Mouse (Mus musculus): Measurements from ENCODE around the gene 3110082J24Rik. TPM values are rescaled to one million over a fixed set of nuclear protein-coding genes. Genes with fewer than 3 reads are reported as not detected.
A peak's percentile ranks its signal among the peaks of the same experiment; 100 is the strongest.

Gene 3110082J24Rik
- total RNA-seq, 2 experiments from 2014 or later, result not detected

DNA sequence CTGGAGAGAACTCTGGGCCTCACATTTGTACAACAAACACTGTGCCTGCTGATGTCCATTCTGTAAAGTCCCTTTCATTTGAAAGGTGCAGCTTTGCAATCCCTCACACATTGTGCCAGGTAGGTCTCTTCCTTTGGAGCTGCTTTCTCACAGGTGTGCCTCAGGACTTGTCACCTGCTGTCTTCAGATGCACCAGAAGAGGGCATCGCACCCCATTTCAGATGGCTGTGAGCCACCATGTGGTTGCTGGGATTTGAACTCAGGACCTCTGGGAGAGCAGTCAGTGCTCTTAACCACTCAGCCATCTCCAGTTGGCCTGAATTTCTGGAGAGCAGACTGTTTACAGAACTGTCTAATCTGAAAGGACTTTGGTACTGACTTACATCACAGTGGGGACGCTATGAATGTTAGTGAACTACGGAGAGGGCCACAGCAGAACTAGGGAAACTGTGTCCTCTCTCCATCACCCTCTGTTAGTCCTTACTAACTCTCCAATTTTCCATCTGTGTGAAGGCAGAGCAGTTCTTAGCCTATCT is 6.7 kb upstream of the 3110082J24Rik start:
- intact Hi-C loops (cut with DNase I), result loop anchor here (10.0 kb wide), 1 partner anchor 288 kb away; no protein-coding TSS in a partner anchor
- no peak for DNase-seq
- no peak overlapping the region for H3K4me3 ChIP-seq
- no peak overlapping the region for H3K27ac ChIP-seq
- TF ChIP-seq CTCF (IDR thresholded peaks at IDR 0.05), result peak; percentile 11; the same call in 1 of the 2 replicates

- TF ChIP-seq CTCF (IDR thresholded peaks at IDR 0.05), result no peak
- no peak overlapping the region for H3K4me3 ChIP-seq
- intact Hi-C loops (cut with DNase I), result loop anchor here (10.0 kb wide), 1 partner anchor 287 kb away; no protein-coding TSS in a partner anchor
- no peak overlapping the region for H3K27ac ChIP-seq
- DNase-seq, result no peak
These were observed 5.9 kb upstream of the 3110082J24Rik start for GRCm38 (mm10) chr5:30111771-30112170.

- no peak for DNase-seq
- Histone ChIP-seq H3K27ac (no peak overlapping the region), H3K4me3 (peak overlapping the region; percentile 54)
- intact Hi-C loops (cut with DNase I), result loop anchor here (10.0 kb wide), 1 partner anchor 286 kb away; no protein-coding TSS in a partner anchor
- no peak; the same call in 1 of the 2 replicates for TF ChIP-seq CTCF (IDR thresholded peaks at IDR 0.05)
These were observed 5.2 kb upstream of the 3110082J24Rik start for GRCm38 (mm10) chr5:30111126-30111525.

DNA sequence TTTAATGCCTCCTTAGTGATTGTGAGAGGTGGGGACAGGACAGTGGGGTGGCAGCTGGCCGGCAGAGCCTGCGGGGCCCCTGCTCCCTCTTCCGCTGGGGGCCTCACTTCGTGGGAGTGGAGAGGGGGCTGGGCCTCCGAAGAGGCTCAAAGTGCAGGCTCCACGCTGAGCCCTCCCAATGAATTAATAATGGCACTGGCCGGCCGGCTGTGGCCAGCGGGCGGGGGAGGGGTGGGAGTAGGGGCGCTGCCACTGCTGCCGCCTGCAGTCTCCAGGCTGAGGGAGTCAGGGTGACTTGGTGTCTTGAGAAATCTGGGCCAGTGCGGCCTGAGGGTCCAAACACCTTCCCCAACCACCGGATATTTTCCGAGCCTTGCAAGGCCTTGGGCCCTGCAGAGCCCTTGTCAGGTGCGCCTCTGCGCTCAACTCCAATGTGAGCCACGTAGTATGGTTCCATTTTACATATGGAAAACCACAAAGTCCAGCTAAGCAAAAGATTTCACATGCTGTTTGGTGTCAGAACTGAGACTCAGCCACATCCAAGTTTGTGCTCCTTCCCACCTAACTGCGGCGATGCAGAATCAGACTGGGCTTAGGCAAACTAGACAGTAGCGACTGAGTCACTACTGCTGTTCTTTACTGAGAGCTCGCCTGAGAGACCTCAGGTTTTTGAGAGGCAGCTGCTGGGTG is 4.6 kb upstream of the 3110082J24Rik start:
- Histone ChIP-seq H3K27ac (no peak overlapping the region), H3K4me3 (peak overlapping the region; percentile 54)
- intact Hi-C loops (cut with DNase I), result loop anchor here (10.0 kb wide), 1 partner anchor 286 kb away; no protein-coding TSS in a partner anchor
- DNase-seq, result no peak
- TF ChIP-seq CTCF (IDR thresholded peaks at IDR 0.05), result no peak

DNA sequence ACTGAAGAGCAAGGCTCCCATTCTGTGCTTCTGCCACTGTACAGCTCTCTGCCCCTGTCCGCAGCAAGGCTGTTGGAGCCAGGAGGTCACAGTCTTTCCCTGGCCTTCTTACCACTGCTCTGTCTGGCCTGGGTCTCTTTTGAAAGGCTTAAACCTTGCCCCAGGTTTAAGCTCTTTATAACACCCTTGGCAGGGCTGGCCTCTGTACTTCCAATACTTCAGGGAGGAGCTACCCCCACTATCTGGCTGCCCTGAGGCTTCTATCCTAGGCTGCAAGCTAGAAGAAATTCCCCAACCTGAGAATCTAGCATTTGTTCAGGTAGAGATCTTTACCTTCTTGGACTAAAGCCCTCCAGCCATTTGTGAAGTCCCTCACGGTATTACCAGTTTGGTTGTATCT is 4.0 kb upstream of the 3110082J24Rik start:
- no peak overlapping the region for H3K4me3 ChIP-seq
- H3K27ac ChIP-seq, result no peak overlapping the region
- TF ChIP-seq CTCF (IDR thresholded peaks at IDR 0.05), result no peak
- intact Hi-C loops (cut with DNase I), result loop anchor here (10.0 kb wide), 1 partner anchor 285 kb away; no protein-coding TSS in a partner anchor
- DNase-seq, result no peak

- no peak overlapping the region for H3K27ac ChIP-seq
- TF ChIP-seq CTCF (IDR thresholded peaks at IDR 0.05), result no peak
These were observed 2.3 kb upstream of the 3110082J24Rik start for GRCm38 (mm10) chr5:30108233-30108632.

DNA sequence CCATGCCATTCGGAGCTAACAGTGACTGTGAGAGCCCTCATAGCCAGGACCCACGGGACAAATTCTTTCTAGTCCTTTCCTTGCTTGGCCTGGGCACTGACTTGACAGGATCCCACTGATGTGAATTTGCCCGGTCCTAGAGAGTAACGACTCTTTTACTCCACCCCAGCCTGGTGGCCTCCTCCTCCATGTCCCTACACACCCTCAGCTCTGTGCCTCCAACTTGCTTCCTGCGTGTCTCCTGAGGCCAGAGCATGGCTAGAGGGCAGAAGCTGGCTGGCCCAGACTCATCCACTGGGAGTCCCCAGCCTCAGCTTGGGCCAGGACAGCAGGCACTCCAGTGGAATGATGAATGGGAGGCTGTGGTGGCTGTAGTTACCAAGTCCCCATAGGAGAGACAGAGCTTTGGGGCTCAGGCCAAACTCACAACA is 1.7 kb upstream of the 3110082J24Rik start:
- no peak for DNase-seq
- Histone ChIP-seq H3K4me3 (no peak overlapping the region), H3K27ac (no peak overlapping the region)
- TF ChIP-seq CTCF (IDR thresholded peaks at IDR 0.05), result no peak
- intact Hi-C loops (cut with DNase I), result no loop called here

More at GRCm38 (mm10) chr5:30108233-30108632, 2.3 kb upstream of the 3110082J24Rik start:
- no peak overlapping the region for H3K4me3 ChIP-seq
- intact Hi-C loops (cut with DNase I), result no loop called here
- DNase-seq, result no peak

GRCm38 (mm10) chr5:30107186-30107585 is 1.3 kb upstream of the 3110082J24Rik start:
- no peak overlapping the region for H3K4me3 ChIP-seq
- DNase-seq, result no peak
- TF ChIP-seq CTCF (IDR thresholded peaks at IDR 0.05), result no peak
- no peak overlapping the region for H3K27ac ChIP-seq
- intact Hi-C loops (cut with DNase I), result no loop called here

DNA sequence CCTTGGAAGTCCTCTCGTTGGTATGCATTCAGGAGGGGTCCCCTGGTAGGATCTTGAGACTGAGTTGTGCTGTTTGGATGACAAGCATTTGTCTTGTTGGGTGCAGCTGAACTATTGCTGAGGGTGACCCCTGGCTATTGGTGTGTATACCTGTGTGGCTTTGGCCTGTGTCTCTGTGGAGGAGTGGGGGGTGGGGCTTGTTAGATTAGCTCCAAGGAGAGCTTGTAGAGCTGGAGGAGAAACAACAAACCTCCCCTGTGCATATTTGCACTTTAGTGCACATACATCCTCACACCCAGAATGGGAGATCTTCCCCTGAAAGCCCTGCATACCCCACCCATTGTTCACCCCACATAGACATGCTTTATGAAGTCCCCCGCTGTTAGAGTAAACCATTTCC is 870 bp upstream of the 3110082J24Rik start:
- no peak overlapping the region for H3K27ac ChIP-seq
- TF ChIP-seq CTCF (IDR thresholded peaks at IDR 0.05), result no peak
- intact Hi-C loops (cut with DNase I), result no loop called here
- no peak for DNase-seq
- no peak overlapping the region for H3K4me3 ChIP-seq

DNA sequence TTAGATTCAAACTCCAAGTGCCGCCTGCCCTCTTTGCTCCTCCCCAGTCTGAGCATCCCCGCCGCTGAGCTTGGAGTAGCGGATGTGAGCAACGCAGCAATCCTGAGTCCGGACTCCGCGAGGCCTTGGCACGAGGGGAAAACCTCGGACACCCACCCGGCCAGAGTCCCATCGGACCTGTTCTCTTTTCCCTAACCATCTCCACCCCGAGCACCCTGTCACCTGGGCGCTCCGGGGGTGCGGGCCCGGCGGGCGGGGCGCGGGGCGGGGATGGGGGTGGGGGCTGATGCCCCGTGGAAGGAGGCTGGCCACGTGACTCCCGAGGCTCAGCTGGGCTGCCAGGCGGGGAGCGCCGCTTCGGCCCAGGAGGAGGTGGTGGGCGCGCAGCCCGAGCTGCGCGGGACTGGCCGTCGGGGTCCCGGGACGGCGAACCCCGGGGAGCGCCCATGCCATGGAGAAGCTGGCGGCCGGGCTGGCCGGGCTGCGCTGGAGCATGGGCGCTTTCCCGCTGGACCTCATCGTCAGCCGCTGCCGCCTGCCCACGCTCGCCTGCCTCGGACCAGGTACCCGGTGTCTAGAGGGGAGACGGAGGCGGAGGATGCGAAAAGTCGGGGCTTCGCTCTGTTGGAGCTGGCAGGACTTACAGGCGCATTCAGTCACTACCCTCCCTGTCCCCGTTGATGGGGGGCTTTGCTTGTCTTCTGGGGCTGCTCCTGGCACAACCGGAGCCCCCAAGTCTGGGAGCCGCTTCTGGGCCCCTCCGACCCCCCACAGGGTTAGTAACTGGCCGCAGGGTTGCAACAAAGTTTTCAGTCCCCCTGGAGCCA is 832 bp downstream of the 3110082J24Rik start, which contains the start of gene Garem2:
Gene Garem2, plus strand, starts transcription at position 321 of the 827 bp plus-strand sequence.
- intact Hi-C loops (cut with DNase I), result no loop called here
- no peak for DNase-seq
- TF ChIP-seq CTCF (IDR thresholded peaks at IDR 0.05), result no peak
- Histone ChIP-seq H3K27ac (no peak within 1 kb of the TSS), H3K4me3 (peak within 1 kb of the TSS; percentile 74)

GRCm38 (mm10) chr5:30104339-30104738 is 1.5 kb downstream of the 3110082J24Rik start:
- Histone ChIP-seq H3K4me3 (peak overlapping the region; percentile 74; the same call in 1 of the 2 replicates), H3K27ac (no peak overlapping the region)
- DNase-seq, result peak; percentile 57
- intact Hi-C loops (cut with DNase I), result no loop called here
- TF ChIP-seq CTCF (IDR thresholded peaks at IDR 0.05), result peak; percentile 66

DNA sequence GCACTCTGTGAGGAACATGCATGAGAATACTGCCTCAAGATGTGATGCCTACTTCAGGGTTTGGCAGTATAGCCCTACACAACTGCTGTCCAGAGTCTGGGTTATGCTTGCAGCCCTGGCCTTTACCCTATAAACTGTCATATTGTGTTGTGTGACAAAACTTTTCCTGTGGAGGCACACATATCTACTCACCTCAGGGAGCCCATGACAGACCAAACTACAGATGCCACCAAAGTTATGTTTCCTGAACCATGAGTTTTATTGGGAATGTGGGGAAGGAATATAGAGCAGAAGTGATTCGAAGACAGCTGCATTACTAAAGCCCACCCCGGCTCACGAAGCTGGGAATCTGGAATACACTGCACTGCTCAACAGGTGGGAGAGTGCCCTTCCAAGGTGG is 2.5 kb downstream of the 3110082J24Rik start:
- DNase-seq, result no peak
- Histone ChIP-seq H3K4me3 (no peak overlapping the region), H3K27ac (no peak overlapping the region)
- no peak for TF ChIP-seq CTCF (IDR thresholded peaks at IDR 0.05)
- intact Hi-C loops (cut with DNase I), result no loop called here

Measured in gastrocnemius, adult 2 months (tissue).